Mouse (Mus musculus) midbrain, embryonic 15.5 days (tissue): Measurements from ENCODE around the gene Tox2. TPM values are rescaled to one million over a fixed set of nuclear protein-coding genes. Genes with fewer than 3 reads are reported as not detected.

Experiments
- ATAC-seq: fragments of 200-750 bp; cut with Nextera tagmentation; replicated peaks from 2 replicates; pipeline ENCODE4 v1.8.0; 2017; ENCODE audit warnings: moderate TSS enrichment
- H3K27ac ChIP-seq: fragments of 300-500 bp; sonication (generic); 2 replicates; pipeline ENCODE4 v1.5.1; 2015; ENCODE audit warnings: mild to moderate bottlenecking, inconsistent platforms
- H3K27me3 ChIP-seq: fragments of 300-500 bp; sonication (generic); replicated peaks from 2 replicates; pipeline ENCODE4 v1.6.1; 2015; ENCODE audit warnings: inconsistent platforms
- H3K36me3 ChIP-seq: fragments of 300-500 bp; sonication (generic); replicated peaks from 2 replicates; pipeline ENCODE4 v1.6.1; 2015; ENCODE audit warnings: inconsistent platforms
- H3K4me1 ChIP-seq: fragments of 300-500 bp; sonication (generic); 2 replicates; pipeline ENCODE4 v1.6.1; 2015; ENCODE audit warnings: inconsistent platforms
- H3K4me2 ChIP-seq: fragments of 300-500 bp; sonication (generic); 2 replicates; pipeline ENCODE4 v1.6.1; 2015; ENCODE audit warnings: inconsistent platforms, mild to moderate bottlenecking, moderate library complexity
- H3K4me3 ChIP-seq: fragments of 300-500 bp; sonication (generic); 2 replicates; pipeline ENCODE4 v1.5.1; 2015; ENCODE audit warnings: mild to moderate bottlenecking, inconsistent platforms
- H3K9ac ChIP-seq: fragments of 300-500 bp; sonication (generic); 2 replicates; pipeline ENCODE4 v1.6.1; 2015; ENCODE audit warnings: mild to moderate bottlenecking, inconsistent platforms
- H3K9me3 ChIP-seq: fragments of 300-500 bp; sonication (generic); 2 replicates; pipeline ENCODE4 v1.6.1; 2016; ENCODE audit warnings: inconsistent platforms
- WGBS: fragments of 180-500 bp; shearing (Covaris S2); methylation state at CpG from one replicate; pipeline ENCODE4 v1.1.7; 2015; ENCODE audit warnings: mixed read lengths; 5-methylcytosine and 5-hydroxymethylcytosine counted together
- polyA plus RNA-seq: library from polyadenylated mRNA; unstranded; fragments of >200 nt; fragmentation: Nextera tagmentation; extraction: Ambion mirVana; gene quantifications from 2 replicates; pipeline ENCODE4 v1.2.1, GENCODE M21; 2015

The Tox2 gene
- polyA plus RNA-seq, 1 experiment from 2014 or later = 55.1 TPM

- Histone ChIP-seq H3K4me2 (no peak overlapping the region), H3K4me3 (no peak overlapping the region), H3K27ac (no peak overlapping the region), H3K9me3 (no peaks in the 10 kb centered on the region), H3K9ac (no peak overlapping the region), H3K27me3 (peaks cover 11% of the 10 kb centered on the region; the same call in 1 of the 2 replicates), H3K36me3 (no peaks in the 10 kb centered on the region), H3K4me1 (peaks cover 3% of the 10 kb centered on the region; the same call in 1 of the 2 replicates)
- WGBS = 75% methylated on average over 13 of the region's 13 CpGs
- no peak for ATAC-seq
Observed at GRCm38 (mm10) chr2:163344976-163345660, 142.2 kb downstream of the Tox2 start.

- H3K4me1 ChIP-seq = peaks cover 3% of the 10 kb centered on the region; the same call in 1 of the 2 replicates
- H3K9ac ChIP-seq = no peak overlapping the region
- no peak overlapping the region for H3K4me3 ChIP-seq
- H3K36me3 ChIP-seq = no peaks in the 10 kb centered on the region
- H3K4me2 ChIP-seq = no peak overlapping the region
- no peak overlapping the region for H3K27ac ChIP-seq
- H3K27me3 ChIP-seq = no peaks in the 10 kb centered on the region
- no peaks in the 10 kb centered on the region for H3K9me3 ChIP-seq
- no peak for ATAC-seq
- WGBS = 79% methylated on average over 11 of the region's 11 CpGs
Observed at GRCm38 (mm10) chr2:163346497-163346896, 143.6 kb downstream of the Tox2 start.

DNA sequence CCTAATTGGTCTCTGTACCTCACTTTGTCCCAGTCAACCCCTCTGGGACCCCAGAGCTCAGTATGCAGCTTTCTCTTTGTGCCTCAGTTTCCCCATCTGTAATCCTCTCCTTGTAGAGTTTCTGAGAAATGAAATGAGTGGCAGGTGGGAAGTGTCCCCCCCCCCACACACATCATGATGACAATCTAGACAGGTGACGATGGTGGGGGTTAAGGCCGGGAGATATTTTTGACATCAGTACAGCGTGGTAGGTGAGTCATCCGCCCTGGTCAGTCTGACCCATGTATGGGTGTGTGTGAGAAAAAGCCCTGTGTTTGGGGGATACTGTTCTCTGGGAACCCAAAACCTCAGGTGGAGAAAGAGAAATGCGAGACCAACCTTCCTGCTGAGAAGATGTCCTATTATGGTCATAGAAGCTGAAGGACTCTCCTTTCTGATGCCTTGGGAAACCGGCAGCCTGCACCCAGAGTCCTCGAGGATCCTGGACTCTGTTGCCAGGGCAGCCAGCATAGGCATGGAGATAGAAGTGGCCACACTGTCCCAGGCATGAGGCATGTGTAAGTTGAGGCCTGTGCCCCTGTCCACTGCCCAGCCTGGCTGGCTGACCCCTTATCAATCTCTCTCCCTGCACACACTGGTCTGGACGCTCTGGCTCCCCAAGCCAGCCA lies 144.7 kb downstream of the Tox2 start:
- no peaks in the 10 kb centered on the region for H3K9me3 ChIP-seq
- no peak overlapping the region for H3K27ac ChIP-seq
- H3K36me3 ChIP-seq = no peaks in the 10 kb centered on the region
- no peak for ATAC-seq
- WGBS = 84% methylated on average over 8 of the region's 8 CpGs
- no peak overlapping the region for H3K4me2 ChIP-seq
- peaks cover 3% of the 10 kb centered on the region; the same call in 1 of the 2 replicates for H3K4me1 ChIP-seq
- no peaks in the 10 kb centered on the region for H3K27me3 ChIP-seq
- H3K9ac ChIP-seq = no peak overlapping the region
- H3K4me3 ChIP-seq = no peak overlapping the region

- Histone ChIP-seq H3K4me1 (peaks cover 3% of the 10 kb centered on the region; the same call in 1 of the 2 replicates), H3K9me3 (no peaks in the 10 kb centered on the region), H3K4me3 (no peak overlapping the region), H3K9ac (no peak overlapping the region), H3K36me3 (no peaks in the 10 kb centered on the region), H3K4me2 (no peak overlapping the region), H3K27me3 (no peaks in the 10 kb centered on the region), H3K27ac (no peak overlapping the region)
- WGBS = 76% methylated on average over 7 of the region's 7 CpGs
- no peak for ATAC-seq
Observed at GRCm38 (mm10) chr2:163348677-163349076, 145.8 kb downstream of the Tox2 start.

DNA sequence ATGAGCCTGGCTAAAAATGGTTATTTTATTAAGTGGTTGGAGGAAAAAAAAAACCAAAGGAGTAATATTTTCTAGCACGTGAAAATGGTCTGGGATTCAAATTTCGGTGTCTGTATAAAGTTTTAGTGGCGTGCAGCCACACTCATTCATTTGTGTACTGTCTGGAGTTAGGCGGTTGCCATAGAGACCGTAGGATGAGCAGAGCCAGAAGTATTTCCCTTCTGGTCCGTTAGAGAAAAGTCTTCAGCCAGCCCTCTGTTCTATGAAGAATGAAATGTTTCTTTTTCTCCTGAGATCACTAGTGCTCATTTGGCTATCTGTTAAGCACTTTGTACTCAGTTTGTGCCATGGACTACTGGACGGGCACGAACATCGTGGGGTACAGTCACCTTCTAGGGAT lies 146.5 kb downstream of the Tox2 start:
- Histone ChIP-seq H3K27me3 (no peaks in the 10 kb centered on the region), H3K4me2 (no peak overlapping the region), H3K9ac (no peak overlapping the region), H3K36me3 (no peaks in the 10 kb centered on the region), H3K4me3 (no peak overlapping the region), H3K9me3 (no peaks in the 10 kb centered on the region), H3K27ac (no peak overlapping the region), H3K4me1 (peaks cover 3% of the 10 kb centered on the region; the same call in 1 of the 2 replicates)
- ATAC-seq = no peak
- 58% methylated on average over 9 of the region's 9 CpGs for WGBS

- Histone ChIP-seq H3K4me1 (peaks cover 3% of the 10 kb centered on the region; the same call in 1 of the 2 replicates), H3K36me3 (no peaks in the 10 kb centered on the region), H3K4me2 (no peak overlapping the region), H3K27me3 (no peaks in the 10 kb centered on the region), H3K9ac (no peak overlapping the region), H3K4me3 (no peak overlapping the region), H3K9me3 (no peaks in the 10 kb centered on the region), H3K27ac (no peak overlapping the region)
- 59% methylated on average over 5 of the region's 5 CpGs for WGBS
- ATAC-seq = no peak
Observed at GRCm38 (mm10) chr2:163350443-163350842, 147.5 kb downstream of the Tox2 start.

GRCm38 (mm10) chr2:163353731-163354130 lies 150.8 kb downstream of the Tox2 start:
- no peak overlapping the region for H3K4me3 ChIP-seq
- no peaks in the 10 kb centered on the region for H3K9me3 ChIP-seq
- no peaks in the 10 kb centered on the region for H3K36me3 ChIP-seq
- 25% methylated on average over 7 of the region's 7 CpGs for WGBS
- H3K27me3 ChIP-seq = no peaks in the 10 kb centered on the region
- H3K27ac ChIP-seq = no peak overlapping the region
- peaks cover 3% of the 10 kb centered on the region; the same call in 1 of the 2 replicates for H3K4me1 ChIP-seq
- no peak for ATAC-seq
- no peak overlapping the region for H3K4me2 ChIP-seq
- H3K9ac ChIP-seq = no peak overlapping the region

GRCm38 (mm10) chr2:163355666-163356065 lies 152.7 kb downstream of the Tox2 start:
- Histone ChIP-seq H3K9me3 (no peaks in the 10 kb centered on the region), H3K27me3 (no peaks in the 10 kb centered on the region), H3K4me1 (no peaks in the 10 kb centered on the region), H3K27ac (no peak overlapping the region), H3K9ac (no peak overlapping the region), H3K36me3 (no peaks in the 10 kb centered on the region), H3K4me2 (no peak overlapping the region), H3K4me3 (no peak overlapping the region)
- ATAC-seq = no peak
- 90% methylated on average over 8 of the region's 8 CpGs for WGBS

GRCm38 (mm10) chr2:163356113-163356840 lies 153.4 kb downstream of the Tox2 start:
- Histone ChIP-seq H3K9ac (no peak overlapping the region), H3K4me1 (no peaks in the 10 kb centered on the region), H3K27me3 (no peaks in the 10 kb centered on the region), H3K4me3 (no peak overlapping the region), H3K9me3 (no peaks in the 10 kb centered on the region), H3K4me2 (no peak overlapping the region), H3K36me3 (no peaks in the 10 kb centered on the region), H3K27ac (no peak overlapping the region)
- no peak for ATAC-seq
- WGBS = 83% methylated on average over 12 of the region's 12 CpGs

DNA sequence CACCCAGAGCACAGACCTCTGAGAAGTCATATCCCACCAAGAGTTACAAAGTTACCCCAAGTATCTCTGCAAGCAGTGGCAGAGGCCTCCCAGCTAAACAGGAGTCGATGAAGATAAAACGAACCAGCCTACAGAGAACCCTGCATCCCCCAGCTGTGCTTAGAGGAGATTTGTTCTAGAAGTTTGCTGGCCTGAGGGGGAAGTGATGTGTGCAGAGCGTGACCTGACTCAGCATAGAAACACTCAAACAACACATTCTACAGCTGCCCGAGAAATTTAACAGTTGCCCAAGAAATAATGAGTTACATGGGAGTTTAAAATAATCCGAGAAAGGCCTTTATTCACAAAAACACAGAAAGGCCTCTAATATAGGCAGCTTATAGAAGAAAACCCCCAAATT lies 155.7 kb downstream of the Tox2 start:
- WGBS = 81% methylated on average over 5 of the region's 5 CpGs

GRCm38 (mm10) chr2:163359253-163359652 lies 156.3 kb downstream of the Tox2 start:
- no peak for ATAC-seq
- 67% methylated on average over 2 of the region's 2 CpGs for whole genome bisulfite sequencing

More for the DNA sequence above, 155.7 kb downstream of the Tox2 start:
- Histone ChIP-seq H3K4me1 (no peaks in the 10 kb centered on the region), H3K4me2 (no peak overlapping the region), H3K27ac (no peak overlapping the region), H3K4me3 (no peak overlapping the region), H3K9me3 (no peaks in the 10 kb centered on the region), H3K36me3 (no peaks in the 10 kb centered on the region), H3K27me3 (no peaks in the 10 kb centered on the region), H3K9ac (no peak overlapping the region)
- ATAC-seq = no peak

DNA sequence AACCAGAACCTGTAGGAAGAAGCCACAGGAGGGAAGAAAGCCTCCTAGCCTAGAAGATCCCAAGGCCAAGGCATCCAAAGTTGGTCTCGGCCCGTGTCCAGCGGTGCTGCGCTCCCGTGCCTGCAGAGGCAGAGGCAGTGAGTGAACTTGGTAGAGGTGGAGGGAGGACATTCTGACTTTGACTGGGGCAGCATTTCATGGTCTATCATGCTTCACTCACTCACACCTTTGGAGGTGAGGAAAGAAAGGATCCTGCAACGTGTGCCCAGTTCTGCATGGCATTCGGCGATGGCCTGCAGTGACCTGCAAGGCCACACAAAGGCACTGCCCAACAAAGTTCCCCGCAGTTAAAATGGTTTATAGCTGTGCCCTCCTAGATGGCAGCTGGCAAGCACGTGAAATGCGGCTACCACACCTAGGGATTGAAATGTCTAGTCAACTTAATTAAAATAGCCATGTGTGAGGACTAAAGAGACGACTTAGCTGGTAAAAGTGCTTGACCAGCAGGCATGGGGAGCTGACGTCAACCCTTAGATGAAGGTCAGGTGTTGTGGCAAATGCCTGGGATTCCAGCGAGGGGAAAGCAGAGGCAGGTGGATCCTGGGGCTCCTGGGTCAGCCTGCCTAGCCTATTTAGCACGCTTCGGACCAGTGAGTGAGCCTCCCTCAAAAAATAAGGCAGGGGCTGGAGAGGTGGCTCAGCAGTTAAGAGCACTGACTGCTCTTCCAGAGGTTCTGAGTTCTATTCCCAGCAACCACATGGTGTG lies 158.1 kb downstream of the Tox2 start:
- H3K27ac ChIP-seq = no peak overlapping the region
- H3K4me3 ChIP-seq = no peak overlapping the region
- no peak overlapping the region for H3K9ac ChIP-seq
- WGBS = 84% methylated on average over 16 of the region's 16 CpGs
- no peak overlapping the region for H3K4me2 ChIP-seq
- H3K27me3 ChIP-seq = no peaks in the 10 kb centered on the region
- H3K36me3 ChIP-seq = no peaks in the 10 kb centered on the region
- no peaks in the 10 kb centered on the region for H3K9me3 ChIP-seq
- no peaks in the 10 kb centered on the region for H3K4me1 ChIP-seq
- no peak for ATAC-seq

More at GRCm38 (mm10) chr2:163359253-163359652, 156.3 kb downstream of the Tox2 start:
- H3K27ac ChIP-seq = no peak overlapping the region
- H3K9ac ChIP-seq = no peak overlapping the region
- H3K36me3 ChIP-seq = no peaks in the 10 kb centered on the region
- H3K9me3 ChIP-seq = no peaks in the 10 kb centered on the region
- H3K4me1 ChIP-seq = no peaks in the 10 kb centered on the region
- H3K27me3 ChIP-seq = no peaks in the 10 kb centered on the region
- no peak overlapping the region for H3K4me2 ChIP-seq
- H3K4me3 ChIP-seq = no peak overlapping the region
